Mouse (Mus musculus): Measurements from ENCODE around the gene Kdm7a. TPM values are rescaled to one million over a fixed set of nuclear protein-coding genes. Genes with fewer than 3 reads are reported as not detected.

The Kdm7a gene
- polyA plus RNA-seq, 1 experiment: 2.8 TPM

DNA sequence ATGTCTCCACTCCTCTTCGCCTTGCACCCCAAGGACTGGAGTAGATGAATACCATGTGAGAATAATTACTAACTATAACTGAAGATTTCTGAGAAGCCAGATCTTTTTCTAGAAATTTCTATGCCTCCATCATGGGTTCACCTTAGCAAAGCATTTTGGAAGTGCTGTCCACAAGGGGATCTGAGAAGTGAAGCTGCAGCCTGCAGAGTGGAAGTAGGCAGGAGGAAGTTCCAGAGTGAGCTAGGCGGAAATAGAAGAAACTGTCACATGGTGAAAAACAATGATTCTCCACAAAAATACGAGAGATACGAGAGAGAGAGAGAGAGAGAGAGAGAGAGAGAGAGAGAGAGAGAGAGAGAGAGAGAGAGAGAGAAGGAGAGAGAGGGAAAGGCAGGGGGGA lies 26.0 kb upstream of the Kdm7a start:
- H3ac ChIP-seq (ENCODE audit: control insufficient read depth, insufficient read length): no peak overlapping the region
- TF ChIP-seq TCF3 (IDR thresholded peaks at IDR 0.05; ENCODE audit: insufficient read length, low read depth) (no peak), MAX (IDR thresholded peaks at IDR 0.05; ENCODE audit: low read depth) (no peak), POLR2A (IDR thresholded peaks at IDR 0.05; ENCODE audit: insufficient read length, low read depth) (no peak), CEBPB (IDR thresholded peaks at IDR 0.05; ENCODE audit: insufficient read depth, poor library complexity, severe bottlenecking) (no peak), USF1 (IDR thresholded peaks at IDR 0.05; ENCODE audit: low read depth) (no peak), E2F4 (IDR thresholded peaks at IDR 0.05; ENCODE audit: insufficient read depth) (no peak), SRF (IDR thresholded peaks at IDR 0.05; ENCODE audit: control insufficient read depth, insufficient read length, low read depth) (no peak), REST (IDR thresholded peaks at IDR 0.05; ENCODE audit: insufficient read depth, insufficient read length) (no peak), TCF12 (IDR thresholded peaks at IDR 0.05; ENCODE audit: insufficient read depth, poor library complexity, severe bottlenecking) (no peak), MYOG (IDR thresholded peaks at IDR 0.05; ENCODE audit: control insufficient read depth in 1 of 3, insufficient read depth in 1 of 3, insufficient read length in 2 of 3, low read depth in 2 of 3) (no peak), MYOD1 (IDR thresholded peaks at IDR 0.05; ENCODE audit: control insufficient read depth in 1 of 3, insufficient read length in 2 of 3, low read depth in 2 of 3) (no peak), POLR2AphosphoS2 (IDR thresholded peaks at IDR 0.05; ENCODE audit: insufficient read length, low read depth) (no peak)
- H3K4me2 ChIP-seq (ENCODE audit: low read depth): no peak overlapping the region
- no peak overlapping the region for H3K4me3 ChIP-seq
- H3K36me3 ChIP-seq (ENCODE audit: control insufficient read depth, insufficient read depth): no peaks in the 10 kb centered on the region
- H3K27me3 ChIP-seq (ENCODE audit: control insufficient read depth, insufficient read depth, insufficient read length): no peaks in the 10 kb centered on the region
- H3K79me2 ChIP-seq (ENCODE audit: control insufficient read depth, insufficient read depth): no peaks in the 10 kb centered on the region

DNA sequence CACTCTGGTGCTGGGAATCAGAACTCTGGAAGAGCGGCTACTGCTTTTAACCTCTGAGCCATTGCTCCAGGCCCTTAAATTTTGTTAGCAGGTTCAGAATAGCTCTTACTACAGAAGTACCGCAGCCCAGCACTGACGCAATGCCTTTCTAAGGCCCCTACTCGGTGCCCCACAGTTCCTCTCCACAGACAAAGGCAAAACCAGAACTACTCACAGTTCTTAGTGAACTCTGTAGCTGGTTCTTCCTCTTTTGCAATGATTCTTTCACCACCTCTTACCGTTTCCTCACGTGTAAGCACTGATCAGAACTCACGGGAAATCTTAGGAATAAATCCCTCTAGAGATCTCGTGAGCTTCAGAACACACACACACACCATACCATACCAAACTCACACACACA lies 24.1 kb upstream of the Kdm7a start:
- Histone ChIP-seq H3K4me2 (ENCODE audit: low read depth) (no peak overlapping the region), H3K27me3 (ENCODE audit: control insufficient read depth, insufficient read depth, insufficient read length) (no peaks in the 10 kb centered on the region), H3ac (ENCODE audit: control insufficient read depth, insufficient read length) (no peak overlapping the region), H3K36me3 (ENCODE audit: control insufficient read depth, insufficient read depth) (no peaks in the 10 kb centered on the region), H3K79me2 (ENCODE audit: control insufficient read depth, insufficient read depth) (no peaks in the 10 kb centered on the region), H3K4me3 (no peak overlapping the region)
- TF ChIP-seq E2F4 (IDR thresholded peaks at IDR 0.05; ENCODE audit: insufficient read depth): no peak
- TF ChIP-seq TCF3 (IDR thresholded peaks at IDR 0.05; ENCODE audit: insufficient read length, low read depth): no peak
- TF ChIP-seq USF1 (IDR thresholded peaks at IDR 0.05; ENCODE audit: low read depth): no peak
- no peak for TF ChIP-seq MYOD1 (IDR thresholded peaks at IDR 0.05; ENCODE audit: control insufficient read depth in 1 of 3, insufficient read length in 2 of 3, low read depth in 2 of 3)
- no peak for TF ChIP-seq POLR2A (IDR thresholded peaks at IDR 0.05; ENCODE audit: insufficient read length, low read depth)
- no peak for TF ChIP-seq REST (IDR thresholded peaks at IDR 0.05; ENCODE audit: insufficient read depth, insufficient read length)
- TF ChIP-seq MAX (IDR thresholded peaks at IDR 0.05; ENCODE audit: low read depth): no peak
- no peak for TF ChIP-seq MYOG (IDR thresholded peaks at IDR 0.05; ENCODE audit: control insufficient read depth in 1 of 3, insufficient read depth in 1 of 3, insufficient read length in 2 of 3, low read depth in 2 of 3)
- no peak for TF ChIP-seq POLR2AphosphoS2 (IDR thresholded peaks at IDR 0.05; ENCODE audit: insufficient read length, low read depth)

DNA sequence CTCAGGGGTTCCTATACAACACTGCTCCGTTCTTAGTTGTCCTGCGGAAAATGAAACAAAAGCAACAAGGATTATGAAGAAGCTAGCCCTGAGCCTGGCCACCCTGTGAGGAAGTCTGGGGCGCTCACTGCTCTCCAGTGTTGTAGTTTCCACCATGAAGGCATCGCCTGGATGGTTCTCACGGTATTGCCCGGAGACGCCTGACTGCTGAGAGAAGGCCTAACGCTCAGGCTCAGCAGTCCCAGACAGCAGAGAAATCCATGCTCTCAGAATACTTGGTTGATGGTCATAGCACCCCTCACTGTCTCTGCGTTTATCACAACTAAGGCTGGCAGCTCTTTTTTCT lies 20.0 kb upstream of the Kdm7a start:
- H3ac ChIP-seq (ENCODE audit: control insufficient read depth, insufficient read length): no peak overlapping the region
- no peaks in the 10 kb centered on the region for H3K36me3 ChIP-seq (ENCODE audit: control insufficient read depth, insufficient read depth)
- H3K27me3 ChIP-seq (ENCODE audit: control insufficient read depth, insufficient read depth, insufficient read length): no peaks in the 10 kb centered on the region
- H3K4me3 ChIP-seq: no peak overlapping the region
- H3K79me2 ChIP-seq (ENCODE audit: control insufficient read depth, insufficient read depth): no peaks in the 10 kb centered on the region
- no peak for TF ChIP-seq MYOG (IDR thresholded peaks at IDR 0.05; ENCODE audit: control insufficient read depth in 1 of 3, insufficient read depth in 1 of 3, insufficient read length in 2 of 3, low read depth in 2 of 3)
- no peak for TF ChIP-seq TCF12 (IDR thresholded peaks at IDR 0.05; ENCODE audit: insufficient read depth, poor library complexity, severe bottlenecking)
- peak overlapping the region; percentile 62 for H3K4me2 ChIP-seq (ENCODE audit: low read depth)

DNA sequence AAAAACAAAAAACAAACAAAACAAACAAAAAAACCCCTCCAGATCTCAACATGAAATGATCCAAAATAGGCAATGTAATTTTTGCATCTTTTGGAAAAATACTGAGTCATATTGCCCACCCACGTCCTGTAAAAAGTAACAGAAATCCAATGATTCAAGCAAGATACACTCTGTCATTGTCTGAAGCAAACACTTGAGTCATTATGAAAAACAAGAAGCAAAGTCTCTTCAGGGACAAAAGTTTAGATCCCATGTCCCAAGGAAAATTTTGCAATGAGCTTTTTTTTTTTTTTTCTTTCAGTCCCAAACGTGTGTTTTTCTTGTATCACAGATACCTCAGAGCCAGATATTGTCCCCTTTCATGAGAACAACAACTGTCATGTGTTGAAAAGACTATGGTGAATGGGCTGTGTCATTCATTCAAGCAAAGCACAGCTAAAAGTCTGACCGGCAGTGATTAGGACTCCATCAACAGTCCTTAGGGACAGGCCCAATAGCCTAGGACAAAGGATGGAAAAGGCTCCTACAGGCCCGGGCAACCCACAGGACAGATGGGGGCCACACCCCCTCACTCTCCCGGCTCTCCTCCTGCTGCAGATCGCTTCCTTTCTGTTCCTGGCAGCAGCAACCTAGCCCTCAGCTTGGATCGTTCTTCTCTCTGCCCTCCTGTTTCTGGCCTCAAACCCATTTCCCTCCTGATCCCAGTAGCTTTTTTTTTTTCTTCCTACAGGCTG lies 19.5 kb upstream of the Kdm7a start:
- Histone ChIP-seq H3K27me3 (ENCODE audit: control insufficient read depth, insufficient read depth, insufficient read length) (no peaks in the 10 kb centered on the region), H3K4me2 (ENCODE audit: low read depth) (peak overlapping the region; percentile 62), H3K4me3 (no peak overlapping the region), H3K36me3 (ENCODE audit: control insufficient read depth, insufficient read depth) (no peaks in the 10 kb centered on the region), H3ac (ENCODE audit: control insufficient read depth, insufficient read length) (no peak overlapping the region), H3K79me2 (ENCODE audit: control insufficient read depth, insufficient read depth) (no peaks in the 10 kb centered on the region)
- no peak for TF ChIP-seq POLR2AphosphoS2 (IDR thresholded peaks at IDR 0.05; ENCODE audit: insufficient read length, low read depth)
- TF ChIP-seq SRF (IDR thresholded peaks at IDR 0.05; ENCODE audit: control insufficient read depth, insufficient read length, low read depth): no peak
- no peak for TF ChIP-seq CEBPB (IDR thresholded peaks at IDR 0.05; ENCODE audit: insufficient read depth, poor library complexity, severe bottlenecking)
- no peak for TF ChIP-seq E2F4 (IDR thresholded peaks at IDR 0.05; ENCODE audit: insufficient read depth)
- no peak for TF ChIP-seq REST (IDR thresholded peaks at IDR 0.05; ENCODE audit: insufficient read depth, insufficient read length)
- no peak for TF ChIP-seq MYOD1 (IDR thresholded peaks at IDR 0.05; ENCODE audit: control insufficient read depth in 1 of 3, insufficient read length in 2 of 3, low read depth in 2 of 3)
- TF ChIP-seq TCF3 (IDR thresholded peaks at IDR 0.05; ENCODE audit: insufficient read length, low read depth): no peak
- TF ChIP-seq MYOG (IDR thresholded peaks at IDR 0.05; ENCODE audit: control insufficient read depth in 1 of 3, insufficient read depth in 1 of 3, insufficient read length in 2 of 3, low read depth in 2 of 3): no peak
- TF ChIP-seq TCF12 (IDR thresholded peaks at IDR 0.05; ENCODE audit: insufficient read depth, poor library complexity, severe bottlenecking): no peak

DNA sequence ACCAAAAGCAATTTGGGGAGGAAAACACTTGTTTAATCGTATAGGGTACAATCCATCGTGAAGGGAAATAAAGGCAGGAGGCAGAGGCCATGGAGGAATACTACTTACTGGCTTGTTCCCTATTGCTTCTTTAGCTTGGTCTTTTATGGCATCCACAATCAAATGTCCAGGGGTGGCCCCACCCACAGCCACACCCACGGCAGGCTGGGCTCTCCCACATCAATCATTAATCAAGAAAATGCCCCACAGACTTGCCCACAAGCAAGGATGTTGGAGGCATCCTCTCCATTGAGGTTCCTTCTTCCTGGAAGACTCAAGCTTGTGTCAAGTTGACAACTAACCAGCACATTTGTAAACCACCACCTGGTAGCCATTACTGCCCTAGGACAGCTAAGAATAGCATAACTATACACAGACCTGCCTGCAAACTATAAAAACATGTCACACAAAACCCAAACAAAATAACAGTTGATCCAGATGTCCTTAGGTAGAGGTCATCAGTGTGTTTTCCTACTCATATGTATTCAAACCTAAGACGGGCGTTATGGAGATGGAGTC lies 16.8 kb upstream of the Kdm7a start:
- no peaks in the 10 kb centered on the region for H3K27me3 ChIP-seq (ENCODE audit: control insufficient read depth, insufficient read depth, insufficient read length)
- no peak overlapping the region for H3K4me3 ChIP-seq

More for the DNA sequence above, 16.8 kb upstream of the Kdm7a start:
- Histone ChIP-seq H3ac (ENCODE audit: control insufficient read depth, insufficient read length) (no peak overlapping the region), H3K4me2 (ENCODE audit: low read depth) (no peak overlapping the region), H3K79me2 (ENCODE audit: control insufficient read depth, insufficient read depth) (no peaks in the 10 kb centered on the region), H3K36me3 (ENCODE audit: control insufficient read depth, insufficient read depth) (no peaks in the 10 kb centered on the region)
- TF ChIP-seq E2F4 (IDR thresholded peaks at IDR 0.05; ENCODE audit: insufficient read depth) (no peak), TCF12 (IDR thresholded peaks at IDR 0.05; ENCODE audit: insufficient read depth, poor library complexity, severe bottlenecking) (no peak), MAX (IDR thresholded peaks at IDR 0.05; ENCODE audit: low read depth) (no peak), POLR2A (IDR thresholded peaks at IDR 0.05; ENCODE audit: insufficient read length, low read depth) (no peak), USF1 (IDR thresholded peaks at IDR 0.05; ENCODE audit: low read depth) (no peak), MYOG (IDR thresholded peaks at IDR 0.05; ENCODE audit: control insufficient read depth in 1 of 3, insufficient read depth in 1 of 3, insufficient read length in 2 of 3, low read depth in 2 of 3) (no peak), REST (IDR thresholded peaks at IDR 0.05; ENCODE audit: insufficient read depth, insufficient read length) (no peak), POLR2AphosphoS2 (IDR thresholded peaks at IDR 0.05; ENCODE audit: insufficient read length, low read depth) (no peak), TCF3 (IDR thresholded peaks at IDR 0.05; ENCODE audit: insufficient read length, low read depth) (no peak), MYOD1 (IDR thresholded peaks at IDR 0.05; ENCODE audit: control insufficient read depth in 1 of 3, insufficient read length in 2 of 3, low read depth in 2 of 3) (no peak), SRF (IDR thresholded peaks at IDR 0.05; ENCODE audit: control insufficient read depth, insufficient read length, low read depth) (no peak), CEBPB (IDR thresholded peaks at IDR 0.05; ENCODE audit: insufficient read depth, poor library complexity, severe bottlenecking) (no peak)

All from myocyte (in vitro differentiated cells).